In genomic region chr2:97504902-97505301, GRCm38 (mm10) we compare ENCODE assay signal across 31 mouse cellular contexts.
DNase-seq lines count a peak whose midpoint lies in the region; ATAC-seq and TF ChIP-seq lines count a peak whose summit lies in the region.
"Had no signal": no experiment of that assay in that cellular context is flagged by ENCODE, and none has a peak within 500 bp of the region (broad histone marks: within the 10 kb centered on the region; RNA-seq: fewer than 3 reads in every experiment).

No protein-coding gene starts in this region.

- 46% methylated on average over 5 of the region's 5 CpGs for WGBS in liver, postnatal 0 days (ENCODE audit: insufficient replicate concordance)
- WGBS in intestine, embryonic 16.5 days: 76% methylated on average over 5 of the region's 5 CpGs

- no peak overlapping the region for H3K27ac ChIP-seq in liver, postnatal 0 days (ENCODE audit: low read depth)
- H3K27ac ChIP-seq in intestine, embryonic 16.5 days (ENCODE audit: low read length): no peak overlapping the region
- H3K27ac ChIP-seq: embryonic facial prominence, embryonic 10.5 days; embryonic facial prominence, embryonic 13.5 days; forebrain, embryonic 12.5 days; forebrain, embryonic 15.5 days; heart, embryonic 15.5 days; hindbrain, embryonic 10.5 days; hindbrain, embryonic 13.5 days; intestine, embryonic 15.5 days had no signal

- no peak overlapping the region for H3K4me2 ChIP-seq in liver, postnatal 0 days (ENCODE audit: low read depth, low read length)
- no peak overlapping the region for H3K4me2 ChIP-seq in intestine, embryonic 16.5 days (ENCODE audit: low read depth, low read length)
- H3K4me2 ChIP-seq: embryonic facial prominence, embryonic 13.5 days; forebrain, embryonic 12.5 days; forebrain, embryonic 15.5 days; heart, embryonic 12.5 days; heart, embryonic 15.5 days; hindbrain, embryonic 13.5 days; intestine, embryonic 15.5 days had no signal

- no peaks in the 10 kb centered on the region for H3K4me1 ChIP-seq in liver, postnatal 0 days (ENCODE audit: insufficient read depth)
- H3K4me1 ChIP-seq in intestine, embryonic 16.5 days (ENCODE audit: control insufficient read depth, insufficient read depth, low read length): no peaks in the 10 kb centered on the region
- H3K4me1 ChIP-seq: embryonic facial prominence, embryonic 10.5 days; embryonic facial prominence, embryonic 13.5 days; forebrain, embryonic 12.5 days; heart, embryonic 12.5 days; heart, embryonic 15.5 days; hindbrain, embryonic 10.5 days; hindbrain, embryonic 13.5 days; intestine, embryonic 15.5 days had no signal

- no peak overlapping the region for H3K9ac ChIP-seq in liver, postnatal 0 days (replicated peaks)
- no peak overlapping the region for H3K9ac ChIP-seq in intestine, embryonic 16.5 days (ENCODE audit: low read depth, low read length)
- H3K9ac ChIP-seq: embryonic facial prominence, embryonic 13.5 days; forebrain, embryonic 12.5 days; forebrain, embryonic 15.5 days; heart, embryonic 12.5 days; heart, embryonic 15.5 days; hindbrain, embryonic 13.5 days; intestine, embryonic 15.5 days had no signal

- TF ChIP-seq CTCF in liver, postnatal 0 days (IDR thresholded peaks at IDR 0.05; ENCODE audit: low read depth): no peak

- no peak for DNase-seq in liver, postnatal 0 days
- DNase-seq in liver: no peak
- peak; percentile 0 for DNase-seq in c-Kit-positive CD71-negative TER-119-negative erythroid progenitor cells, embryonic 14.5 days (ENCODE audit: low read depth)
- DNase-seq in heart, adult 11 months: no peak
- DNase-seq in gastrocnemius, postnatal 10 days: no peak
- DNase-seq: adrenal gland, adult 8-10 months; adrenal gland, postnatal 25 days; cerebellum, adult 11 months; cerebellum, adult 2 months; cerebellum, adult 9-11 months; cerebellum, postnatal 25 days; embryo, embryonic 11 days; gastrocnemius, postnatal 36 days; heart, adult 18-20 months; heart, postnatal 10 days; heart, postnatal 36 days had no signal

- peak; percentile 35; the same call in 1 of the 2 replicates for ATAC-seq in liver, postnatal 0 days
- peak; percentile 99 for ATAC-seq in megakaryocyte, adult 5-6 weeks (ENCODE audit: poor library complexity, severe bottlenecking)
- no peak for ATAC-seq in intestine, embryonic 16.5 days
- ATAC-seq: activated CD4-positive, CD25-positive, alpha-beta regulatory T cell, adult 4 months; CD4-positive, CD25-positive, alpha-beta regulatory T cell, adult 4 months; forebrain, embryonic 15.5 days; hindbrain, embryonic 16.5 days; intestine, embryonic 15.5 days had no signal

- H3K27me3 ChIP-seq in liver, postnatal 0 days (ENCODE audit: insufficient read depth, low read length): no peaks in the 10 kb centered on the region
- H3K27me3 ChIP-seq in intestine, embryonic 16.5 days (replicated peaks; ENCODE audit: control insufficient read depth, insufficient read depth, low read length): no peaks in the 10 kb centered on the region
- H3K27me3 ChIP-seq: embryonic facial prominence, embryonic 13.5 days; forebrain, embryonic 12.5 days; forebrain, embryonic 15.5 days; heart, embryonic 12.5 days; heart, embryonic 15.5 days; hindbrain, embryonic 13.5 days; intestine, embryonic 15.5 days had no signal

- H3K4me3 ChIP-seq in liver, postnatal 0 days (ENCODE audit: low read depth, low read length): no peak overlapping the region
- no peak overlapping the region for H3K4me3 ChIP-seq in intestine, embryonic 16.5 days (ENCODE audit: low read length)
- H3K4me3 ChIP-seq: embryonic facial prominence, embryonic 10.5 days; embryonic facial prominence, embryonic 13.5 days; erythroblast, embryonic 14.5 days; forebrain, embryonic 12.5 days; forebrain, embryonic 15.5 days; heart, embryonic 12.5 days; heart, embryonic 15.5 days; hindbrain, embryonic 10.5 days; hindbrain, embryonic 13.5 days; intestine, embryonic 15.5 days had no signal

- no peak for TF ChIP-seq EP300 in liver, postnatal 0 days (IDR thresholded peaks at IDR 0.05; ENCODE audit: low read depth)

- no peaks in the 10 kb centered on the region for H3K9me3 ChIP-seq in liver, postnatal 0 days (ENCODE audit: low read length)
- no peaks in the 10 kb centered on the region for H3K9me3 ChIP-seq in intestine, embryonic 16.5 days (ENCODE audit: control insufficient read depth, low read length)
- H3K9me3 ChIP-seq: embryonic facial prominence, embryonic 10.5 days; embryonic facial prominence, embryonic 13.5 days; forebrain, embryonic 12.5 days; forebrain, embryonic 15.5 days; heart, embryonic 12.5 days; heart, embryonic 15.5 days; hindbrain, embryonic 10.5 days; hindbrain, embryonic 13.5 days; intestine, embryonic 15.5 days had no signal

- H3K36me3 ChIP-seq in liver, postnatal 0 days (replicated peaks; ENCODE audit: insufficient read depth, low read length): no peaks in the 10 kb centered on the region
- H3K36me3 ChIP-seq in intestine, embryonic 16.5 days (ENCODE audit: control insufficient read depth, insufficient read depth, low read length): no peaks in the 10 kb centered on the region
- H3K36me3 ChIP-seq: embryonic facial prominence, embryonic 10.5 days; embryonic facial prominence, embryonic 13.5 days; forebrain, embryonic 12.5 days; forebrain, embryonic 15.5 days; heart, embryonic 12.5 days; heart, embryonic 15.5 days; hindbrain, embryonic 10.5 days; hindbrain, embryonic 13.5 days; intestine, embryonic 15.5 days had no signal
